Mouse (Mus musculus) forebrain, embryonic 11.5 days (tissue): Measurements from ENCODE around the gene Lrrc7. TPM values are rescaled to one million over a fixed set of nuclear protein-coding genes. Genes with fewer than 3 reads are reported as not detected.

Experiments
- ATAC-seq: fragments of 200-750 bp; cut with Nextera tagmentation; replicated peaks from 2 replicates; pipeline ENCODE4 v1.8.0; 2017; ENCODE audit warnings: moderate TSS enrichment; ENCODE audit not compliant: low FRiP score
- DNase-seq: peaks from one replicate; pipeline ENCODE4 v3.0.0-alpha.2; 2017; ENCODE audit warnings: low spot score
- H3K27ac ChIP-seq: fragments of 300-500 bp; sonication (generic); 2 replicates; pipeline ENCODE4 v1.5.1; 2014; ENCODE audit warnings: low read depth, low read length
- H3K27me3 ChIP-seq: fragments of 300-500 bp; sonication (generic); 2 replicates; pipeline ENCODE4 v1.6.1; 2014; ENCODE audit warnings: mild to moderate bottlenecking, low read length, mixed read lengths; ENCODE audit not compliant: control insufficient read depth, insufficient read depth
- H3K36me3 ChIP-seq: fragments of 300-500 bp; sonication (generic); 2 replicates; pipeline ENCODE4 v1.6.1; 2014; ENCODE audit warnings: mild to moderate bottlenecking, low read length, moderate library complexity, mixed read lengths; ENCODE audit not compliant: control insufficient read depth, insufficient read depth
- H3K4me1 ChIP-seq: fragments of 300-500 bp; sonication (generic); replicated peaks from 2 replicates; pipeline ENCODE4 v1.6.1; 2014; ENCODE audit warnings: low read length, mixed read lengths; ENCODE audit not compliant: control insufficient read depth, insufficient read depth
- H3K4me2 ChIP-seq: fragments of 300-500 bp; sonication (generic); 2 replicates; pipeline ENCODE4 v1.6.1; 2014; ENCODE audit warnings: low read depth, mild to moderate bottlenecking, low read length, moderate library complexity, mixed read lengths; ENCODE audit not compliant: severe bottlenecking
- H3K4me3 ChIP-seq: fragments of 300-500 bp; sonication (generic); 2 replicates; pipeline ENCODE4 v1.5.1; 2014; ENCODE audit warnings: low read depth, low read length
- H3K9ac ChIP-seq: fragments of 300-500 bp; sonication (generic); 2 replicates; pipeline ENCODE4 v1.6.1; 2014; ENCODE audit warnings: low read length
- H3K9me3 ChIP-seq: fragments of 300-500 bp; sonication (generic); 2 replicates; pipeline ENCODE4 v1.6.1; 2016; ENCODE audit warnings: low read length, mixed read lengths; ENCODE audit not compliant: control insufficient read depth
- WGBS: fragments of 180-500 bp; shearing (Covaris S2); extraction: QIAGEN DNeasy Blood & Tissue Kit; methylation state at CpG from one replicate; pipeline ENCODE4 v1.1.7; 2014; 5-methylcytosine and 5-hydroxymethylcytosine counted together
- polyA plus RNA-seq: library from polyadenylated mRNA; unstranded; fragments of >200 nt; fragmentation: Nextera tagmentation; extraction: Ambion mirVana; gene quantifications from 2 replicates; pipeline ENCODE4 v1.2.1, GENCODE M21; 2014

The Lrrc7 gene
- polyA plus RNA-seq, 1 experiment from 2014 or later: 3.2 TPM

GRCm38 (mm10) chr3:158554280-158554679 is 7.7 kb downstream of the Lrrc7 start:
- no peaks in the 10 kb centered on the region for H3K9me3 ChIP-seq
- no peaks in the 10 kb centered on the region for H3K36me3 ChIP-seq
- H3K27ac ChIP-seq: no peak overlapping the region
- H3K9ac ChIP-seq: no peak overlapping the region
- H3K4me1 ChIP-seq: no peaks in the 10 kb centered on the region
- H3K27me3 ChIP-seq: peaks cover 1% of the 10 kb centered on the region; the same call in 1 of the 2 replicates
- DNase-seq (no peak), ATAC-seq (no peak)
- no peak overlapping the region for H3K4me3 ChIP-seq
- no peak overlapping the region for H3K4me2 ChIP-seq

DNA sequence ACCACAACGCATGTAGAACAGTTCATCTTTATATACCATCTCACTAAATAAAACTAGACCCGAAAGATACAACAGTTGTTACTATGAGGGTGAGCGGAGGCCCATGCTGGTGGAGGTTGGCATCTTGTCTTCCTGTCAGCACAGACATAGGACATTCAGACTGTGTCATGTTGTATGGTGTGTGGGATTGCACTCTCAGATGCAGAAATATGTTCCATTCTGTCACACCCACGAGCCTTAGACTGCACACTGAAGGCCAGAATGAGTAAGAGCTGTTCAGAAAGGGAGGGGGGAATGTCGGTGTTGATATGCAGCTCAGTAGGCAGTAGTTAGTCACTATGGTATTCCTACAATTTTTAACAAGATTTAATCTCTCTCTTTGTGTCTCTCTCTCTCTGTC is 9.9 kb downstream of the Lrrc7 start:
- ATAC-seq (no peak), DNase-seq (no peak)
- Histone ChIP-seq H3K27me3 (no peaks in the 10 kb centered on the region), H3K4me1 (no peaks in the 10 kb centered on the region), H3K9me3 (no peaks in the 10 kb centered on the region), H3K4me2 (no peak overlapping the region), H3K27ac (no peak overlapping the region), H3K4me3 (no peak overlapping the region), H3K9ac (no peak overlapping the region), H3K36me3 (no peaks in the 10 kb centered on the region)
- 87% methylated on average over 5 of the region's 5 CpGs for WGBS

DNA sequence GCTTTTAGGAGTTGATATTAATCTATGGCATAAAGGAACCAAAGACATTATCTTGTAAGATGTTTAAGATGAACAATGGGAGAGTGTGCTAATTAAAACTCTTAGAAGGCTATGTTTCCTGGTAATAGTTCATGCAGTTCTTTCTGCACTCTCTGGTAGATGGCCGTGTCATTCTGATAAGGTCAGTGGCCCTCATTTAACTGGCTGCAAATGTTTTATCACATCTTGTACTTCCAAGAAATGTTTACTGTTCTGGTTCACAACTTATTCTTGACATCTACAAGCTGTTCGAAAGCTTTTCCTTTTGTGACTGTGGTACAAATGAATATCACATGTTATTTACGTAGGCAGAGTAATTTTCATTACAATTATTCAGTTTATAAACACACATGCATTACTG is 18.5 kb downstream of the Lrrc7 start:
- H3K4me1 ChIP-seq: no peaks in the 10 kb centered on the region
- no peak overlapping the region for H3K4me2 ChIP-seq
- 85% methylated on average over 3 of the region's 3 CpGs for WGBS
- no peak overlapping the region for H3K4me3 ChIP-seq
- H3K27ac ChIP-seq: no peak overlapping the region
- no peaks in the 10 kb centered on the region for H3K9me3 ChIP-seq
- H3K9ac ChIP-seq: no peak overlapping the region
- H3K36me3 ChIP-seq: no peaks in the 10 kb centered on the region
- ATAC-seq: no peak
- no peak for DNase-seq
- no peaks in the 10 kb centered on the region for H3K27me3 ChIP-seq

DNA sequence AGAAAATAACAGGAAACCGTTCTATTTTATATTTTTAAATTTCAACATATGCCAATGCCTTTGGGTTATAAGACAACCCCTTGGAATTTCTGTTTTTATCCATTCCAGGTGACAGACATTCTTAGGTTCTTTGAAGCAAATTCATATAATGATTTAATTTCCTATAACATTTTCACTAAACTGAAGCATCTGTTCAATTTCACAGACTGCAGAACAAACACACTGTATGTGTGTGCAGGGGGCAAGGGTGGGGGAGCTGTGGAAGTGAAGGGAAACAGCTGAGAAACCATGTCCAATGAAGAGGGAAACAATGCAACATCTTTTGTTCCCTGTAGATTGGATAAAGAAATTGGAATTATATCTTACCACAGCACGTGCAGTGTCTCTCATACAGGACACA is 29.2 kb downstream of the Lrrc7 start:
- ATAC-seq (no peak), DNase-seq (no peak)
- H3K4me3 ChIP-seq: no peak overlapping the region
- no peaks in the 10 kb centered on the region for H3K36me3 ChIP-seq
- no peak overlapping the region for H3K9ac ChIP-seq
- WGBS: 79% methylated on average over 2 of the region's 2 CpGs
- no peaks in the 10 kb centered on the region for H3K4me1 ChIP-seq
- no peak overlapping the region for H3K27ac ChIP-seq
- no peaks in the 10 kb centered on the region for H3K27me3 ChIP-seq
- H3K4me2 ChIP-seq: no peak overlapping the region
- H3K9me3 ChIP-seq: no peaks in the 10 kb centered on the region

GRCm38 (mm10) chr3:158528471-158528870 is 33.5 kb downstream of the Lrrc7 start:
- no peak for ATAC-seq
- Histone ChIP-seq H3K9ac (no peak overlapping the region), H3K27ac (no peak overlapping the region), H3K36me3 (no peaks in the 10 kb centered on the region), H3K4me1 (no peaks in the 10 kb centered on the region), H3K9me3 (no peaks in the 10 kb centered on the region), H3K27me3 (no peaks in the 10 kb centered on the region), H3K4me2 (no peak overlapping the region), H3K4me3 (no peak overlapping the region)
- WGBS: 40% methylated on average over 1 of the region's 1 CpGs
- no peak for DNase-seq

DNA sequence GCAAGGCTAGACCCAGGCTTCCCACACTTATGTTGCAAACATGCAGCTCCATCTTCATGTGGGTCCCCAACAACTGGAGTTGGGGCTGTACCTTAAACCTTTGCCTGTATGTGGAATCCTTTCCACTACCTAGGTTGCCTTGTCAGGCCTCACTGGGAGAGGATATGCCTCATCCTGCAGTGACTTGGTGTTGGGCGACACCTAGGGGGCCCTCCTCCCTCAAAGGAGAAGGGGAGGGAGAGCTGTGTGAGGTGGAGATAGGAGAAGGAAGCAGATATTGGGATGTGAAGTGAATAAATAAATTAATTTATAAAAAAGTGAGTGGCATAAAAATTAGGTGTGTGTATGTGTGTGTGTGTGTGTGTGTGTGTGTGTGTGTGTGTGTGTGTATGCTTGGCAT is 68.3 kb downstream of the Lrrc7 start:
- no peaks in the 10 kb centered on the region for H3K4me1 ChIP-seq
- WGBS: 88% methylated on average over 1 of the region's 1 CpGs
- H3K27me3 ChIP-seq: no peaks in the 10 kb centered on the region
- H3K4me2 ChIP-seq: no peak overlapping the region
- no peak overlapping the region for H3K4me3 ChIP-seq
- no peaks in the 10 kb centered on the region for H3K36me3 ChIP-seq
- ATAC-seq: no peak
- no peak overlapping the region for H3K27ac ChIP-seq
- no peak overlapping the region for H3K9ac ChIP-seq
- DNase-seq: no peak
- no peaks in the 10 kb centered on the region for H3K9me3 ChIP-seq

DNA sequence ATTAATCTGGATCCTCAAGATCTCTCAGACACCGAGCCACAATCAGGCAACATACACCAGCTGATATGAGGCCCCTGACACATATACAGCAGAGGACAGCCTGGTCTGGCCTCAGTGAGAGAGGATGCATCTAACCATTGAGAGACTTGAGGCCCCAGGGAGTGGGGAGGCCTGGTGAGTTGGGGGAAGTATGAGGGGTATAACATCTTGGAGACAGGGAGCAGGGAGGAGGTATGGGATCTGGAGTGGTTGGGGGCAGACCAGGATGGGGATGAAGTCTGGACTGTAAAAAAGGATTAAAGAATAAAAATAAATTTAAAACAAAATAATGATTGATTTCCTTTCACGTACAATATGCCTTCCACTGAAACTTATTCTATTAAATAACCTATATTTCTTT is 82.3 kb downstream of the Lrrc7 start:
- H3K4me1 ChIP-seq: no peaks in the 10 kb centered on the region
- no peaks in the 10 kb centered on the region for H3K36me3 ChIP-seq
- H3K4me3 ChIP-seq: no peak overlapping the region
- WGBS: 91% methylated on average over 2 of the region's 2 CpGs
- no peaks in the 10 kb centered on the region for H3K27me3 ChIP-seq
- no peak for ATAC-seq
- no peak overlapping the region for H3K9ac ChIP-seq
- H3K27ac ChIP-seq: no peak overlapping the region
- no peak overlapping the region for H3K4me2 ChIP-seq
- no peak for DNase-seq
- H3K9me3 ChIP-seq: no peaks in the 10 kb centered on the region

DNA sequence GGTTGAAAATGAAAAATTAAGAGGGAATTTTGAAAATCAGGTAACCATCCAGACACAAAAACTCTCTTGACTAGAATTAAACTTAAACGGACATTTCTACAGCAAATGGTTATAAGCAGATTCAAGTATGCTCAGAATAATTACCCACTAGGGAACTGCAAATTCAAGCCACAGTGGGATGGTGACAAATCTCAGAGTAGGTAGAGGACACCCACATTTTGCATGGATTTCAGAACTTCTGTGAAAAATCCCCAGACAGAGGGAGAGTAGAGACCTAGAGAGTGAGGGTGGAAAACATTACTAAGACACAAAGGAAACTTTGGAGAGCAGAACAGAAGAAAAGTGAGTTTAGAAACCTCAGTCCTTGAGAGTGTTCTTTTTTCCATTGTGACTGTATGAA is 161.4 kb downstream of the Lrrc7 start:
- Histone ChIP-seq H3K27ac (no peak overlapping the region), H3K9ac (no peak overlapping the region), H3K36me3 (no peaks in the 10 kb centered on the region), H3K9me3 (no peaks in the 10 kb centered on the region), H3K27me3 (no peaks in the 10 kb centered on the region), H3K4me1 (no peaks in the 10 kb centered on the region), H3K4me3 (no peak overlapping the region), H3K4me2 (no peak overlapping the region)
- no peak for DNase-seq
- no peak for ATAC-seq
- WGBS: 94% methylated on average over 1 of the region's 1 CpGs

- Histone ChIP-seq H3K4me3 (no peak overlapping the region), H3K36me3 (no peaks in the 10 kb centered on the region), H3K9ac (no peak overlapping the region), H3K9me3 (no peaks in the 10 kb centered on the region), H3K27me3 (no peaks in the 10 kb centered on the region), H3K4me2 (no peak overlapping the region), H3K4me1 (no peaks in the 10 kb centered on the region), H3K27ac (no peak overlapping the region)
- DNase-seq: no peak
- ATAC-seq: no peak
Measured at GRCm38 (mm10) chr3:158391534-158391933, 170.5 kb downstream of the Lrrc7 start.
